Comparison of ENCODE assay signal across 9 mouse cellular contexts in the genomic region with DNA sequence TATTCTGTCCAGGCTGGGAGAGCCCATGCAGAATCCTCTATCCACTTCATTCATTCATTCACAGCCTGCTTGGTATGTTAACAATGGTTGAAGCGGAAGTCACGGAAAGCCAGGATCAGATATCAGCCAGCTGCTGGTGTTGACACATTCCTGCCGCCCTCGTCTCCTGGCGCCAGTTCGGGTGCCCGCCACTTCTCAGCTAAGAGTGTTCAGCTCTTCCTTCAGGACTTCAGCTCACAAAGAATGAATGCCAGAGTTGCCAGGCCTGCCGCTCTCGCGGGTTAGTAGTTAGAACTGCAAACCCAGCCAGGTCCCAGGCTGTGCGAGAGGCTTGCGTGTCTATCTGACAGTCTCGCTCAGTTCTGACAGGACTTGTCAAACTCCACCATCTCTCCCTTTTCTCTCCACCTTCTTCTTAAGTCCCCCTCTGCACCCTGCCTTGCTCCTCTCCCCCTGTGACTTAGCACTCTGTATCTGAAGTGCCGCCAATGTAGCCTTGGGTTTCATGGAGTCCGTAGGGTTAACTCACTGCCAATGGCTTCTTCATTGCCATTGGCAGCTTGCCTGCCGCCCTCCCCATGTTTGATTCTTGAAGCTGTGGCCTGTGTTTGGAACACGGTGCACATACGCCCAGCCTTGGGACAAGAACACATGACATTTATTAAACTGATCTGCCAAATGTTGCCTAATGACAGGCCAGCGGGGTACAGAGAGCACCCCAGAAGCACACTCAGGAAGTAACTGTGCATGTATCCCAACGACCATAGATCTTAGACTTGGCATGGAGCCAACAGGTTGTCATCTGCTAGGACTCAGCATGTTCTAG. TPM values are rescaled to one million over a fixed set of nuclear protein-coding genes. Genes with fewer than 3 reads are reported as not detected.
DNase-seq lines count a peak whose midpoint lies in the region; ATAC-seq lines count a peak whose summit lies in the region.
"Had no signal": no experiment of that assay in that cellular context is flagged by ENCODE, and none has a peak within 500 bp of the region (broad histone marks: within the 10 kb centered on the region; RNA-seq: fewer than 3 reads in every experiment).

No protein-coding gene starts in this region.

- peak; percentile 41; the same call in 1 of the 2 replicates for ATAC-seq in neural tube, embryonic 12.5 days (ENCODE audit: low FRiP score, low read depth)
- ATAC-seq in hindbrain, embryonic 14.5 days (ENCODE audit: low FRiP score): peak; percentile 52; the same call in 1 of the 2 replicates

- H3K36me3 ChIP-seq in neural tube, embryonic 12.5 days: no peaks in the 10 kb centered on the region
- H3K36me3 ChIP-seq in hindbrain, embryonic 14.5 days (replicated peaks; ENCODE audit: control insufficient read depth, insufficient read depth): no peaks in the 10 kb centered on the region

- WGBS in neural tube, embryonic 12.5 days: 75% methylated on average over 20 of the region's 20 CpGs
- WGBS in hindbrain, embryonic 14.5 days: 51% methylated on average over 20 of the region's 20 CpGs

- DNase-seq in neural tube, embryonic 10.5 days (ENCODE audit: extremely low spot score, low spot score): no peak
- DNase-seq in fibroblast of lung, adult 2 months (ENCODE audit: low read depth): peak; percentile 44
- peak; percentile 50 for DNase-seq in hindbrain, embryonic 14.5 days (ENCODE audit: low spot score)
- peak; percentile 84 to 90 for DNase-seq in lung, adult 18-20 months
- peak; percentile 37 for DNase-seq in urinary bladder, postnatal 25 days (ENCODE audit: low spot score)
- DNase-seq in layer of hippocampus, adult 9-11 months: no peak
- DNase-seq in cerebellum, adult 11-12 months: no peak

- H3K27me3 ChIP-seq in neural tube, embryonic 12.5 days (replicated peaks): no peaks in the 10 kb centered on the region
- H3K27me3 ChIP-seq in hindbrain, embryonic 14.5 days (ENCODE audit: control insufficient read depth, insufficient read depth, low read length): no peaks in the 10 kb centered on the region

- no peak overlapping the region for H3K4me2 ChIP-seq in neural tube, embryonic 12.5 days (replicated peaks)
- H3K4me2 ChIP-seq in hindbrain, embryonic 14.5 days (replicated peaks): 0 out of 2 replicates have a peak overlapping the region, but pooled peaks have one; percentile 3

- H3K4me1 ChIP-seq in neural tube, embryonic 12.5 days: peaks cover 11% of the 10 kb centered on the region; the same call in 1 of the 2 replicates
- H3K4me1 ChIP-seq in hindbrain, embryonic 14.5 days (replicated peaks; ENCODE audit: control insufficient read depth, insufficient read depth, low read length): peaks cover 3% of the 10 kb centered on the region; the same call in 1 of the 2 replicates

- H3K9me3 ChIP-seq in neural tube, embryonic 12.5 days: no peaks in the 10 kb centered on the region
- H3K9me3 ChIP-seq in hindbrain, embryonic 14.5 days (ENCODE audit: control insufficient read depth, low read length): no peaks in the 10 kb centered on the region

- no peak overlapping the region for H3K9ac ChIP-seq in neural tube, embryonic 12.5 days
- no peak overlapping the region for H3K9ac ChIP-seq in hindbrain, embryonic 14.5 days
- H3K9ac ChIP-seq: liver, embryonic 14.5 days had no signal

- H3K4me3 ChIP-seq in neural tube, embryonic 12.5 days: no peak overlapping the region
- H3K4me3 ChIP-seq in hindbrain, embryonic 14.5 days (replicated peaks; ENCODE audit: low read length): no peak overlapping the region

- no peak overlapping the region for H3K27ac ChIP-seq in neural tube, embryonic 12.5 days
- H3K27ac ChIP-seq in hindbrain, embryonic 14.5 days: no peak overlapping the region
- H3K27ac ChIP-seq: liver, embryonic 14.5 days had no signal

RNA-seq across cellular contexts. Expression of a gene that starts 48.2 kb away (rescaled TPM):
- polyA plus RNA-seq in neural tube, embryonic 12.5 days (2016; fragmentation: Nextera tagmentation; extraction: Ambion mirVana): 17.4 and 18.6 TPM in 2 replicates
- polyA plus RNA-seq in hindbrain, embryonic 14.5 days (2014; fragmentation: Nextera tagmentation; extraction: Ambion mirVana): 7.2 and 7.3 TPM in 2 replicates

Comparison
In these comparisons a context has a peak if more than half of its experiments do, and no peak if none do; other contexts are left out.
1. DNase-seq: peak in fibroblast of lung, adult 2 months (single experiment), hindbrain, embryonic 14.5 days (single experiment), lung, adult 18-20 months (2 of 2) and urinary bladder, postnatal 25 days (single experiment); none in neural tube, embryonic 10.5 days (single experiment), layer of hippocampus, adult 9-11 months (single experiment) and cerebellum, adult 11-12 months (single experiment).